Mouse (Mus musculus): Measurements from ENCODE around the gene Gje1. TPM values are rescaled to one million over a fixed set of nuclear protein-coding genes. Genes with fewer than 3 reads are reported as not detected.

Gje1 gene
- not detected in 2 replicates for polyA plus RNA-seq (2016; fragmentation: Nextera tagmentation; extraction: Ambion mirVana)

DNA sequence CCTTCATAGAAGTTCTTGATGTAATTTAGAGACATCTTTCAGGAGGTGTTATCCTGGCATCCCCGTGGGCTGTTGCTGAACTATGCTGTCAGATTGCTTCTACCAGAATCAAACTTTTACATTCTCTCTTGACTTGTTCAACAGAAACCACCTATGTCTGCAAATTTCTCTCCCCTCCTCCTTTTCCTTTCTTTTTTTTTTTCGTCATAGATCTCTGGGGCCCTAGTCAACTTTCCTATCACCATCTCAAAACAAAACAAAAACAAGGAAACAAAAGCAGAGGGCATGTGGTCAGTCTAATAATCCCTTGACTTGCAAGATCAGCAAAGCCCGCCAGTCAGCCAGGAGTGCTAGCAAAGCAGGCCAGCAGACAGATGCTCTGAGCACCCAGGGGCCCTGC lies at the start of gene Gje1:
Gje1 (minus strand) TSS at position 101 of the 400 bp plus-strand sequence.
- whole genome bisulfite sequencing, result 51% methylated on average over 3 of the region's 3 CpGs
- Histone ChIP-seq H3K4me3 (replicated peaks) (no peak within 1 kb of the TSS), H3K4me2 (no peak within 1 kb of the TSS), H3K27ac (no peak within 1 kb of the TSS), H3K4me1 (no peaks in the 10 kb centered on the region), H3K9ac (no peak within 1 kb of the TSS), H3K9me3 (no peaks in the 10 kb centered on the region), H3K36me3 (replicated peaks) (no peaks in the 10 kb centered on the region), H3K27me3 (no peaks in the 10 kb centered on the region)
- ATAC-seq (ENCODE audit: low FRiP score), result no peak

DNA sequence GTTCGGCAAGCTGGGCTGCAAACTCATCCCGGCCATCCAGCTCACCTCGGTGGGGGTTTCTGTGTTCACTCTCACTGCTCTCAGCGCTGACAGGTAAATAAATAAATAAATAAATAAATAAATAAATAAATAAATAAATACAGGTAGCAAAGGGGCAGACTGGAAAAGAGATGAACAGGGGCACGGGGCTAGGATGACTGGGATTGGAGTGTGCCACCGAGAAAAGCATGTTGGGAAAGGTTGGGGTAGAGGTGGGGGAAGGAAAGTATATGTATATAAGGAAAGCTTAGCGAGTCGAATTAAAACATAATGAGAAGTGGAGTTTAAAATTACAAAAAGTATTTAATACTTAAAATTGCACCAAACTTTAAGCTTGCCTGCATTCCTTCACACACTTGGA lies 42.6 kb upstream of the Gje1 start:
- ATAC-seq (ENCODE audit: low FRiP score), result no peak

DNA sequence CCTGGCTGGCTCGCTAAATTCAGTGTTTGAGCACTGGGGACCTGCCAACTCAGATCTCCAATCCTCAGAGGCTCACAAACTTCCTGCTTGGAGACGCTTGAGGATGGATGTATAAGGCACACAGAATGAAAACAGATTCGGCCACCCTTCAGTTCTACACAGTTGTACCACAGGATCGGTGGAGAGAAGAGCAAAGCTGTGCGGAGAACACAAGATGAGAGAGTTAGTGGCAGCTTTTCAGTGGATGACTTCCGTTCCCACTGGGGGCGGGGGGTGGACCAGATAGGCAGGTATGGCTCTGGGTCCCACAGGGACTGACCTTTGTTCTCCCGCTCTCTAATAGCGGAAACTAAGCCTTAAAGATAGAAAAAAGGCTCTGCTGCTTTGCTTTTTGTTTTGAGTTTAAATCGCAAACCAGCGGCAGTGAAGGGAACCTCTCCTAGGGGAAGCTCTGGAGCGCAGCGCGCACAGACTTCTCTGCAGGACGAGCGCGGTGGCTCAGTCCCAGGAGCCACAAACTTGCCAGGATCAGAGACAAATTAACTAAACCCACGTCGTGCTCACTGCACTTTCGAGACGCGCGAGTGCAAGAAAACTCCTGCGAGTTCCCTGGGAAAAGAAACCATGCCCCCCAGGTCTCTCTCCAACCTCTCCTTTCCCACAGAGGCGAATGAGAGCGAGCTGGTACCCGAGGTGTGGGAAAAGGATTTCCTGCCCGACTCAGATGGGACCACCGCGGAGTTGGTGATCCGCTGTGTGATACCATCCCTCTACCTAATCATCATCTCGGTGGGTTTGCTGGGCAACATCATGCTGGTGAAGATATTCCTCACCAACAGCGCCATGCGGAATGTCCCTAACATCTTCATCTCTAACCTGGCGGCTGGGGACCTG lies 41.9 kb upstream of the Gje1 start:
- Histone ChIP-seq H3K9me3 (no peaks in the 10 kb centered on the region), H3K36me3 (replicated peaks) (no peaks in the 10 kb centered on the region), H3K27ac (no peak overlapping the region), H3K4me3 (replicated peaks) (peak overlapping the region; percentile 40), H3K9ac (peak overlapping the region; percentile 44), H3K4me2 (peak overlapping the region; percentile 83), H3K27me3 (peaks cover 10% of the 10 kb centered on the region), H3K4me1 (peaks cover 9% of the 10 kb centered on the region)
- 2% methylated on average over 35 of the region's 35 CpGs for WGBS
- 0 out of 2 replicates have a peak, but pooled peaks have one; percentile 41 for ATAC-seq (ENCODE audit: low FRiP score)

More for the DNA sequence above, 42.6 kb upstream of the Gje1 start:
- Histone ChIP-seq H3K4me3 (replicated peaks) (peak overlapping the region; percentile 40), H3K4me1 (peaks cover 9% of the 10 kb centered on the region), H3K36me3 (replicated peaks) (no peaks in the 10 kb centered on the region), H3K4me2 (peak overlapping the region; percentile 83), H3K27me3 (peaks cover 10% of the 10 kb centered on the region), H3K27ac (no peak overlapping the region), H3K9ac (peak overlapping the region; percentile 44; the same call in 1 of the 2 replicates), H3K9me3 (no peaks in the 10 kb centered on the region)
- WGBS, result 19% methylated on average over 8 of the region's 8 CpGs

DNA sequence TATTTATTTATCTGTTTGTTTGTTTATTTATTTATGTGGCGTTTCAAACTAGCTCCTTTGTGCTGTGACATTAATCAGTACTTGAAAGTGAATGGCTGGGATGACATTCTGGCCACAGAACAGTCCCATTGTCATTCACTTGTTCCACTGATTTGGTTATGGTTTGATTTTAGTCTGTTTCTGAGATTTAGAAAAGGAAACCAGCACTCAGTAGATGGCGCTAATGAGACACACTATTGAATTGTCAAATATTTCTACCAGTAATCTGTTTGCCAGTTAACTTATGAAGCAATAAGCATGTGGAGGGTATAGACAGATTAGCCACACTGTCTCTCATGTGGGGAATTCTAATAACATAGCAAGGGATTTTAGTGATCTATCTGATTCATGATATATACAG lies 16.3 kb upstream of the Gje1 start:
- Histone ChIP-seq H3K27me3 (no peaks in the 10 kb centered on the region), H3K4me1 (no peaks in the 10 kb centered on the region), H3K27ac (no peak overlapping the region), H3K4me3 (replicated peaks) (no peak overlapping the region), H3K9ac (no peak overlapping the region), H3K9me3 (no peaks in the 10 kb centered on the region), H3K4me2 (no peak overlapping the region), H3K36me3 (replicated peaks) (no peaks in the 10 kb centered on the region)
- no peak for ATAC-seq (ENCODE audit: low FRiP score)
- WGBS, result 12% methylated on average over 2 of the region's 2 CpGs

DNA sequence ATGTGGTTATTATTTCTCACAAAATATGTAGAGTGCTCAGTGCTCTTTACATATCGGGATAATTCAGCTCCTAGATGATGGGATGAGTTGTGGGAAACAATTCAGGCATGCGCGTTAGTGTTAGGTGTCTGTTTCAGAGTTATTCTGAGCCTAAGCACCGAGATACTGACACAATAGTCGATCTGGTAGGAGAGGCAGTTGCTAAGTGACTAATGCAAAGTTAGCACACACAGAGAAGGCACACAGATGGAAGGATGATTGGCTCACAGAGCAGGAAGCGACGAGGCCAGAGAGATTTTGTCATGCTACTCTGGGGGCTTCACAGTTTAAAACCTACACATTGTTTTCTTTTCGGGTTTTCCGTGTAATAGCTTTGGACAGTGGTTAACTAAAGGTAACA lies 7.7 kb upstream of the Gje1 start:
- Histone ChIP-seq H3K4me2 (no peak overlapping the region), H3K9me3 (no peaks in the 10 kb centered on the region), H3K27ac (no peak overlapping the region), H3K4me1 (no peaks in the 10 kb centered on the region), H3K27me3 (no peaks in the 10 kb centered on the region), H3K4me3 (replicated peaks) (no peak overlapping the region), H3K9ac (no peak overlapping the region), H3K36me3 (replicated peaks) (no peaks in the 10 kb centered on the region)
- 78% methylated on average over 9 of the region's 9 CpGs for WGBS
- no peak for ATAC-seq (ENCODE audit: low FRiP score)

DNA sequence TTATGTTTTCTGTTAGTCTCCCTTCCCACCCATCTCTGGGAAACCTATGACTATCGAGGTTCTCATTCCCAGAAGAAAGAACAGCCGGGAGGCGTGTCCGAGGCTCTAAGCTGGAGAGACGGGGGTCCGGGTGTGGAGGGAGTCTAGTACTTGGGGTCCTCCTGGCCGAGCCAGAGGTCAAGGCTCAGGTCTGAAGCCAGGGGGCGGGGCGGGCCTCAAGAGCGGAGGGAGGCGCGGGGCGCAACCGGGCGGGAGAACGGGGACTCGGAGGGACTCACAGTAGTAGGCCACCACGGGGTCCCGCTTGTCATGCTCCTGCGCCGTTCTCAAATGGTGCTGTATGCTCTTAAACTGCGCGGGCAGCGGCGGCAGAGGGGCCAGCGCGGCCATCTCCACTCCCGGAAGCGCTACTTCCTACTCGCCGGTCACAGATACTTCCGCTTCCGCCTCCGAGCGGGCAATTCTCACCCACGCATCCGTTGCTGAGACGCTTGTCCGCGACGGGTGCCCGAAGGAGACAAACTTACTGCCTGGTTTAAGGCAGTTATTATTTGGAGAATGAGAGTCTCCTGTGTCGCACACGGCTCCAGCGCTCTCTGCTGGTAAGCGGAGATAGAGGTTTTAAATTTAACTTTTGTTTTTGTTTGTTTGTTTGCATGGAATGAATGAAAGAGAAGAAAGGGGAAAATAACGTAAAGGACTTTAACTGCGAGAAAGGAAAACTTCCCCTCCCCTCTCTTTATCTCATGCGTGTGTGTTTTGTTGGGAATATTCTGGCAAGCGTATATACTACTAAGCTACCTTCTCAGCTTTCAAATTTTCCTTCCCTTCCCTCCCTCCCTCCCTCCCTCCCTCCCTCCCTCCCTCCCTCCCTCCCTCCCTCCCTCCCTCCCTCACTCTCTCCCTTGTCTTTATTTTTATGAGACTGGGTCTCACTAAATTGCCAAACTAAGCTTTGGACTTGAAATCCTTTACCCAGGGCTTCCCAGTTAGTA lies 12.6 kb downstream of the Gje1 start, which contains the start of the genes Vta1 and Nmbr:
Vta1 (minus strand) TSS at position 489 of the 995 bp plus-strand sequence.
Nmbr (plus strand) TSS at position 520 of the 995 bp plus-strand sequence.
- Histone ChIP-seq H3K4me3 (replicated peaks) (peak within 1 kb of the TSS; percentile 88), H3K9ac (peak within 1 kb of the TSS; percentile 82), H3K9me3 (no peaks in the 10 kb centered on the region), H3K27me3 (no peaks in the 10 kb centered on the region), H3K27ac (peak within 1 kb of the TSS; percentile 83), H3K36me3 (replicated peaks) (no peaks in the 10 kb centered on the region), H3K4me1 (peaks cover 22% of the 10 kb centered on the region), H3K4me2 (peak within 1 kb of the TSS; percentile 58)
- WGBS, result under 1% methylated on average over 50 of the region's 50 CpGs
- ATAC-seq (ENCODE audit: low FRiP score), result peak; percentile 96

DNA sequence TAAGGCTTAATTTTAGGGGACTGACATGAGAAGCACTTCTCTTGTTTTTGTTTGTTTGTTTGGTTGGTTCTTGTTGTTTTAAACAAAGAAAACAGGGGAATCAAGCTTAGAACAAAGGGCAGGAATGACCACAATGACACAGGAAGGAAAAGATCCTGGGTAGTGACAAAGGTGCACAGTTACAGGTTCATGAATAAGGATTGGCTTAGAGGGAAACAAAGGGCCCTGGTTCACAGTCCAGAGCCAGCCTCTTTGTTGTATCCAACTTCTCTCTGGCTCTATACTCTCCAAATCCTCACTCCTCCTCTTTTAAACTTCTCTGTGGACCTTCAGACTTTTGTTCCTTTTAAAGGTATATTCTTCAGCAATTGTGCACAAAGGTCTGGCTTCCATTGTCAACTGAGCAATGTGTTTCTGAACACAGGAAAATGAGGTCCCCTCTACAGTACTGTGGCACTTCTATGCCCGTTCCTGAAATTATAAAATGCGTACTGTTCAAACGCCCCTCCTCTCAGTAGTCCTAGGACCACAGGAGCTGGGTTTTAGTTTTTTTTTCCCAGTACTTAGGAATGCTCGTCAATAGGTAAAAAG lies 14.1 kb downstream of the Gje1 start:
- Histone ChIP-seq H3K4me1 (peaks cover 22% of the 10 kb centered on the region), H3K4me2 (peak overlapping the region; percentile 58), H3K27ac (peak overlapping the region; percentile 56), H3K27me3 (no peaks in the 10 kb centered on the region), H3K36me3 (replicated peaks) (no peaks in the 10 kb centered on the region), H3K4me3 (replicated peaks) (peak overlapping the region; percentile 88), H3K9me3 (no peaks in the 10 kb centered on the region), H3K9ac (peak overlapping the region; percentile 5; the same call in 1 of the 2 replicates)
- no peak for ATAC-seq (ENCODE audit: low FRiP score)
- WGBS, result 37% methylated on average over 4 of the region's 4 CpGs

DNA sequence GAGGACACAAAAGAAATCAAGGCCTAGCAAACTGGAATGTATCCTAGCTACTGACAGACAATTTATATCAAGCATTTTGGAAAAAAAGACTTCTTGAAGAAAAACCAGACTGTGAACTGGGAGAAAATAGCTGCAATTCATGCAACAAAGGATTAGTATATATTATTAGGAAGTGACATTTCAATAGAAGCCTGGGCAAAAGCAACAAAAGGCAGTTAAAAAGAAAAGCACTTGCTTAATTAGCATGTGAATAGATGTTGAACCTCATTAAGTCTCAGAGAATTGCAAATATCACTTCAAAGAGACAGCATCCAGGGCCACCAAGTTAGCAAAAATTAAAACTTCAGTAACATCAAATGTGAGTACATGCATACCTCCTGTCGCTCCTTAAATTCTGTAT lies 14.8 kb downstream of the Gje1 start:
- Histone ChIP-seq H3K9ac (peak overlapping the region; percentile 5; the same call in 1 of the 2 replicates), H3K4me1 (peaks cover 22% of the 10 kb centered on the region), H3K27ac (peak overlapping the region; percentile 56; the same call in 1 of the 2 replicates), H3K9me3 (no peaks in the 10 kb centered on the region), H3K36me3 (replicated peaks) (no peaks in the 10 kb centered on the region), H3K4me3 (replicated peaks) (peak overlapping the region; percentile 88), H3K27me3 (no peaks in the 10 kb centered on the region), H3K4me2 (peak overlapping the region; percentile 58)
- no peak for ATAC-seq (ENCODE audit: low FRiP score)
- 31% methylated on average over 1 of the region's 1 CpGs for whole genome bisulfite sequencing

DNA sequence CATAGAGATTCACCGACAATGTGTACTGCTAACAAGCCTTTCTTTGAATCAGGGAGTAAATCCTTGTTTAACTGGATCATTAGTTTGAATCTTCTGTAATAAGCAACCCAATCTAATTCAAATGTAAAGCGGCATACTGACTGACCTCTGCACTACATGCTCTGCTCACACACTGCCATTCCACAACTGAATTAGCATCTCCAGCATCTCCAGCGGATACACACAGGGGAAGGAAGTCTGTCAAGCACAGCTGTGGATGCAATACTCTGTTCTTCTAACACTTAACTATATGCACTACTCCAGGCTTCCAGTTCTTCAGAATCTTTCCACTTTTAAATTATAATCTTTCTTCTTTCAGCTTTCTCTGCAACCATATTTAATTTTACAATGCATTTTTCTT lies 27.7 kb downstream of the Gje1 start:
- 54% methylated on average over 3 of the region's 3 CpGs for WGBS
- 0 out of 2 replicates have a peak, but pooled peaks have one; percentile 41 for ATAC-seq (ENCODE audit: low FRiP score)
- no peak overlapping the region for H3K4me2 ChIP-seq

DNA sequence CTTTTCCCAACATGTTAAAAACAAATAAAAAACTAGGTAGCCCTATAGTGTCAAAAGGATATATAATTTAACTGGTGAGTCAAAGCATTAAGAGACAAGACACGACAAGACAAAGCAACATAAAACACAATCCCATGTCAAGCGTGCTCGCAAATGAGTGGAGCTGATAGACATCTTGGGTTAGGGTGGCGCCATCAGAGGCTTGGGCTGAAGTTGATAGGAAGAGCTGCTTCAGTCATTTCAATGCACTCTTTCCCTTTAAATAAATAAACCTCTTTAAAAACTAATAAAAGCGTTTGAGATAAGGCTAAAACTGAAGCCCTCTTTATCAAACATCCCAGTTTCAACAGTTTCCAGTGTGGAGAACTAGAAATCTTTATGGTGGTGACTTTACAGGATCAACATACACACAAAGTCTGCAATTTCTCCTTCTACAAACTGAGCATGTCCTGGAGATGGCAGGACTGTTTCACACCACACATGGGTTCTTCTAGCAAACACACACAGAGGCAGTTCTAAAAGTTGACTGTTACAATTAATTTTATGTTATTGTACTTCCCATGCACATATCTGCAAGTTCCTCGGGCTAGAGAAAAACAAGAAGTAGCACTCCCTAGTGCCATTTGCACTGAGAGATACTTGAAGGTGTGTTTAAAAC lies 29.1 kb downstream of the Gje1 start:
- no peak overlapping the region for H3K4me3 ChIP-seq (replicated peaks)
- H3K4me2 ChIP-seq, result no peak overlapping the region
- no peak for ATAC-seq (ENCODE audit: low FRiP score)
- H3K27ac ChIP-seq, result no peak overlapping the region
- 96% methylated on average over 6 of the region's 6 CpGs for WGBS
- H3K9ac ChIP-seq, result no peak overlapping the region
- H3K27me3 ChIP-seq, result no peaks in the 10 kb centered on the region
- peaks cover 15% of the 10 kb centered on the region for H3K36me3 ChIP-seq (replicated peaks)
- H3K9me3 ChIP-seq, result 0 out of 2 replicates have a peak, but pooled peaks cover 2% of the 10 kb centered on the region
- peaks cover 8% of the 10 kb centered on the region; the same call in 1 of the 2 replicates for H3K4me1 ChIP-seq

More for the DNA sequence above, 27.7 kb downstream of the Gje1 start:
- Histone ChIP-seq H3K9me3 (0 out of 2 replicates have a peak, but pooled peaks cover 2% of the 10 kb centered on the region), H3K4me1 (peaks cover 8% of the 10 kb centered on the region; the same call in 1 of the 2 replicates), H3K9ac (no peak overlapping the region), H3K36me3 (replicated peaks) (peaks cover 15% of the 10 kb centered on the region), H3K27ac (no peak overlapping the region), H3K27me3 (no peaks in the 10 kb centered on the region), H3K4me3 (replicated peaks) (no peak overlapping the region)

DNA sequence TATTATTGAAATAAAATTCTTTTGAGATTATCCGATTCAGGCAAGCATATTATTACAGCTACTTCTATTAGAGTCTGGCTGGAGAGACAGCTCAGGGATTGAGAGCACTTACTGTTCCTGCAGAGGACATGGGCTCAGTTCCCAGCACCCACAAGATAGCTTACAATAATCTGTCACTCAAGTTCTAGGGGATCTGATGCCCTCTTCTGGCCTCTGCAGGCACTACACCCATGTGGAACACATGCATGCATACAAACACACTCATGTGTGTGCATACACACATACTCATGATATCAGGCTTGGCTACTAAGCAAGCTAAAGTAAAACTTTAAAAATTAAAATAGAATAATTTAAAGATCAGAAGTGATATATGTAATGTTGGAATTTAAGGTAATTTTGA lies 32.4 kb downstream of the Gje1 start:
- Histone ChIP-seq H3K36me3 (replicated peaks) (peaks cover 15% of the 10 kb centered on the region), H3K9ac (no peak overlapping the region), H3K4me1 (peaks cover 8% of the 10 kb centered on the region; the same call in 1 of the 2 replicates), H3K27ac (no peak overlapping the region), H3K4me2 (no peak overlapping the region), H3K27me3 (no peaks in the 10 kb centered on the region), H3K4me3 (replicated peaks) (no peak overlapping the region), H3K9me3 (0 out of 2 replicates have a peak, but pooled peaks cover 2% of the 10 kb centered on the region)
- 92% methylated on average over 1 of the region's 1 CpGs for WGBS
- no peak for ATAC-seq (ENCODE audit: low FRiP score)

Measured in forebrain, embryonic 12.5 days (tissue).